Mouse (Mus musculus): ENCODE measurements at regions not wholly inside any gene's neighbourhood (a gene's known extent, or its start where the extent isn't known, plus 50 kb on each side); places are given as distances from the start of the nearest gene placed in this dataset.

GRCm38 (mm10) chr13:57362563-57362962 lies 466.8 kb upstream of the Trpc7 start:
- no peak for TF ChIP-seq CTCF (IDR thresholded peaks at IDR 0.05; ENCODE audit: control insufficient read depth, insufficient read depth, insufficient replicate concordance, low read depth, low read length)
- no peak for TF ChIP-seq POLR2A (IDR thresholded peaks at IDR 0.05; ENCODE audit: control insufficient read depth, low read depth, low read length)
